Comparison of ENCODE assay signal across 10 mouse cellular contexts in genomic region chr5:65040463-65040862, GRCm38 (mm10). TPM values are rescaled to one million over a fixed set of nuclear protein-coding genes. Genes with fewer than 3 reads are reported as not detected.
DNase-seq lines count a peak whose midpoint lies in the region; ATAC-seq and TF ChIP-seq lines count a peak whose summit lies in the region.
"Had no signal": no experiment of that assay in that cellular context is flagged by ENCODE, and none has a peak within 500 bp of the region (broad histone marks: within the 10 kb centered on the region; RNA-seq: fewer than 3 reads in every experiment).

No protein-coding gene starts in this region.

- no peak overlapping the region for H3K9ac ChIP-seq in liver, embryonic 14.5 days (replicated peaks)

- CTCF ChIA-PET in Patski (lab: Charles Lee), result interaction anchor here (1.0 to 1.2 kb wide), 4 partner anchors 17 to 103 kb away, joined by 3 read pairs; no protein-coding TSS in a partner anchor

- no peaks in the 10 kb centered on the region for H3K27me3 ChIP-seq in cerebellum, adult 2 months (ENCODE audit: control insufficient read depth, insufficient read depth, low read length)
- no peaks in the 10 kb centered on the region for H3K27me3 ChIP-seq in liver, embryonic 14.5 days (ENCODE audit: control insufficient read depth, insufficient read depth, low read length)
- no peaks in the 10 kb centered on the region for H3K27me3 ChIP-seq in Patski
- H3K27me3 ChIP-seq in splenic B cell, adult 2 months (ENCODE audit: control insufficient read depth, insufficient read depth, low read length, poor library complexity, severe bottlenecking), result no peaks in the 10 kb centered on the region

- in situ Hi-C loops in Patski (cut with MboI; ENCODE audit: low pct_unique_long_range_greater_than_20kb), result no loop called here

- TF ChIP-seq POLR2A in cerebellum, adult 2 months (IDR thresholded peaks at IDR 0.05; ENCODE audit: borderline replicate concordance, insufficient read depth, low read length), result no peak

- H3K36me3 ChIP-seq in liver, embryonic 14.5 days (replicated peaks; ENCODE audit: control insufficient read depth, insufficient read depth, low read depth), result no peaks in the 10 kb centered on the region
- H3K36me3 ChIP-seq in splenic B cell, adult 2 months (ENCODE audit: control insufficient read depth, insufficient read depth, low read length, poor library complexity, severe bottlenecking), result no peaks in the 10 kb centered on the region
- H3K36me3 ChIP-seq: G1E; hindbrain, embryonic 10.5 days had no signal

- H3K4me1 ChIP-seq in cerebellum, adult 2 months (ENCODE audit: control insufficient read depth, insufficient read depth, low read length), result peaks cover 7% of the 10 kb centered on the region
- no peaks in the 10 kb centered on the region for H3K4me1 ChIP-seq in liver, embryonic 14.5 days (replicated peaks; ENCODE audit: control insufficient read depth in 2 of 2, insufficient read depth in 2 of 2, low read length in 1 of 2)
- H3K4me1 ChIP-seq: hindbrain, embryonic 10.5 days had no signal

- POLR2A ChIA-PET in Patski (lab: Charles Lee), result no interaction called here

- H3K4me2 ChIP-seq in liver, embryonic 14.5 days (ENCODE audit: low read depth), result no peak overlapping the region

- no peak for ATAC-seq in liver, embryonic 14.5 days (ENCODE audit: insufficient read depth)
- no peak for ATAC-seq in Patski

- DNase-seq in cerebellum, adult 2 months, result no peak
- DNase-seq in cerebellum, adult 11-12 months, result no peak
- no peak for DNase-seq in liver, embryonic 14.5 days (ENCODE audit: low read depth in 3 of 3, low spot score in 3 of 3)
- no peak for DNase-seq in liver
- DNase-seq in Patski (ENCODE audit: low read depth, low spot score), result no peak
- DNase-seq in splenic B cell, adult 2 months (ENCODE audit: low read depth, low spot score), result peak; percentile 68
- DNase-seq in cerebellum, adult 8-10 months, result no peak
- DNase-seq in layer of hippocampus, adult 8-10 months (ENCODE audit: low spot score in 2 of 2), result no peak

- no peak for TF ChIP-seq EP300 in liver, embryonic 14.5 days (IDR thresholded peaks at IDR 0.05; ENCODE audit: low read depth)

- TF ChIP-seq CTCF in cerebellum, adult 2 months (IDR thresholded peaks at IDR 0.05; ENCODE audit: borderline replicate concordance, insufficient read depth, low read depth, low read length), result 0 out of 2 replicates have a peak, but pooled peaks have one; percentile 13
- TF ChIP-seq CTCF in liver, embryonic 14.5 days (IDR thresholded peaks at IDR 0.05; ENCODE audit: low read depth), result peak; percentile 63
- TF ChIP-seq CTCF in Patski (IDR thresholded peaks at IDR 0.05), result peak; percentile 67

- no peaks in the 10 kb centered on the region for H3K9me3 ChIP-seq in liver, embryonic 14.5 days (ENCODE audit: control insufficient read depth, low read length)
- H3K9me3 ChIP-seq: G1E; hindbrain, embryonic 10.5 days had no signal

- H3K4me3 ChIP-seq in cerebellum, adult 2 months (replicated peaks; ENCODE audit: insufficient read depth, low read depth, low read length), result no peak overlapping the region
- H3K4me3 ChIP-seq in liver, embryonic 14.5 days (ENCODE audit: insufficient read depth in 1 of 2, low read depth in 2 of 2, low read length in 2 of 2), result no peak overlapping the region
- H3K4me3 ChIP-seq: hindbrain, embryonic 10.5 days had no signal

- no peak overlapping the region for H3K27ac ChIP-seq in cerebellum, adult 2 months (ENCODE audit: insufficient read depth, low read length)
- no peak overlapping the region for H3K27ac ChIP-seq in liver, embryonic 14.5 days
- H3K27ac ChIP-seq: hindbrain, embryonic 10.5 days had no signal

- 81% methylated on average over 5 of the region's 5 CpGs for WGBS in cerebellum, adult 2 months
- WGBS in liver, embryonic 14.5 days (ENCODE audit: insufficient replicate concordance), result 58% methylated on average over 5 of the region's 5 CpGs

RNA-seq across cellular contexts. Expression of gene Tmem156, which starts 51.5 kb away (rescaled TPM):
- 0.08 and 0.16 TPM in 2 replicates for polyA plus RNA-seq in cerebellum, adult 2 months (2012; rRNA removed)
- polyA plus RNA-seq in liver, embryonic 14.5 days (2012; rRNA removed), result 0.42 and 0.55 TPM in 2 replicates
- 0.61 and 0.64 TPM in 2 replicates for polyA plus RNA-seq in liver, embryonic 14.5 days (2014; fragmentation: Nextera tagmentation; extraction: Ambion mirVana)
- not detected for polyA plus RNA-seq in Patski (2021)
- 1 to 10 TPM in 1 of 4 experiments, under 1 TPM in 3; 0.62 to 1.5 (median 0.85) TPM for total RNA-seq in layer of hippocampus, adult 8-10 months (2022)
- polyA plus RNA-seq: G1E; hindbrain, embryonic 10.5 days had no signal

Comparison
In these comparisons a context has a peak if more than half of its experiments do, and no peak if none do; other contexts are left out.
1. CTCF ChIP-seq: peak in every context shown above with its lines; median percentile 67 in Patski; 63 in liver, embryonic 14.5 days; 13 in cerebellum, adult 2 months.